In genomic region chr5:150115271-150116092, GRCm38 (mm10) we compare ENCODE assay signal across 8 mouse cellular contexts. TPM values are rescaled to one million over a fixed set of nuclear protein-coding genes. Genes with fewer than 3 reads are reported as not detected.
DNase-seq lines count a peak whose midpoint lies in the region; ATAC-seq lines count a peak whose summit lies in the region.
"Had no signal": no experiment of that assay in that cellular context is flagged by ENCODE, and none has a peak within 500 bp of the region (broad histone marks: within the 10 kb centered on the region; RNA-seq: fewer than 3 reads in every experiment).

No protein-coding gene starts in this region.

- WGBS in midbrain, embryonic 14.5 days, result 54% methylated on average over 16 of the region's 16 CpGs
- WGBS in midbrain, embryonic 10.5 days, result 79% methylated on average over 16 of the region's 16 CpGs
- 61% methylated on average over 16 of the region's 16 CpGs for WGBS in heart, embryonic 10.5 days
- WGBS in intestine, embryonic 15.5 days, result 52% methylated on average over 16 of the region's 16 CpGs

- H3K36me3 ChIP-seq in midbrain, embryonic 14.5 days (ENCODE audit: control insufficient read depth, insufficient read depth, low read length), result no peaks in the 10 kb centered on the region
- no peaks in the 10 kb centered on the region for H3K36me3 ChIP-seq in midbrain, embryonic 10.5 days
- no peaks in the 10 kb centered on the region for H3K36me3 ChIP-seq in heart, embryonic 10.5 days
- H3K36me3 ChIP-seq in intestine, embryonic 15.5 days, result no peaks in the 10 kb centered on the region
- H3K36me3 ChIP-seq: kidney, embryonic 15.5 days had no signal

- no peak overlapping the region for H3K27ac ChIP-seq in midbrain, embryonic 14.5 days (replicated peaks; ENCODE audit: low read depth, low read length)
- no peak overlapping the region for H3K27ac ChIP-seq in midbrain, embryonic 10.5 days (replicated peaks)
- peak overlapping the region; percentile 59 for H3K27ac ChIP-seq in heart, embryonic 10.5 days
- H3K27ac ChIP-seq in intestine, embryonic 15.5 days, result no peak overlapping the region
- H3K27ac ChIP-seq: kidney, embryonic 15.5 days had no signal

- no peak overlapping the region for H3K4me2 ChIP-seq in midbrain, embryonic 14.5 days (ENCODE audit: low read length)
- 0 out of 2 replicates have a peak overlapping the region, but pooled peaks have one; percentile 3 for H3K4me2 ChIP-seq in intestine, embryonic 15.5 days (replicated peaks)
- H3K4me2 ChIP-seq: kidney, embryonic 15.5 days had no signal

- H3K9me3 ChIP-seq in midbrain, embryonic 14.5 days (ENCODE audit: control insufficient read depth, low read length), result no peaks in the 10 kb centered on the region
- 0 out of 2 replicates have a peak, but pooled peaks cover 5% of the 10 kb centered on the region for H3K9me3 ChIP-seq in midbrain, embryonic 10.5 days (replicated peaks)
- H3K9me3 ChIP-seq in heart, embryonic 10.5 days, result 0 out of 2 replicates have a peak, but pooled peaks cover 5% of the 10 kb centered on the region
- H3K9me3 ChIP-seq in intestine, embryonic 15.5 days, result no peaks in the 10 kb centered on the region
- H3K9me3 ChIP-seq: kidney, embryonic 15.5 days had no signal

- H3K9ac ChIP-seq in midbrain, embryonic 14.5 days (replicated peaks; ENCODE audit: low read length), result no peak overlapping the region
- no peak overlapping the region for H3K9ac ChIP-seq in intestine, embryonic 15.5 days
- H3K9ac ChIP-seq: kidney, embryonic 15.5 days had no signal

- no peaks in the 10 kb centered on the region for H3K27me3 ChIP-seq in midbrain, embryonic 14.5 days (ENCODE audit: control insufficient read depth, insufficient read depth, low read length)
- H3K27me3 ChIP-seq in midbrain, embryonic 10.5 days (ENCODE audit: low read depth, poor library complexity, severe bottlenecking), result peaks cover 20% of the 10 kb centered on the region
- no peaks in the 10 kb centered on the region; the same call in 1 of the 2 replicates for H3K27me3 ChIP-seq in heart, embryonic 10.5 days (ENCODE audit: insufficient read depth, poor library complexity, severe bottlenecking)
- H3K27me3 ChIP-seq in intestine, embryonic 15.5 days (replicated peaks), result no peaks in the 10 kb centered on the region

- H3K4me1 ChIP-seq in midbrain, embryonic 14.5 days (ENCODE audit: control insufficient read depth, insufficient read depth, low read length), result peaks cover 19% of the 10 kb centered on the region
- H3K4me1 ChIP-seq in midbrain, embryonic 10.5 days, result peaks cover 11% of the 10 kb centered on the region; the same call in 1 of the 2 replicates
- peaks cover 22% of the 10 kb centered on the region for H3K4me1 ChIP-seq in heart, embryonic 10.5 days
- peaks cover 12% of the 10 kb centered on the region; the same call in 1 of the 2 replicates for H3K4me1 ChIP-seq in intestine, embryonic 15.5 days (replicated peaks)

- ATAC-seq in midbrain, embryonic 14.5 days (ENCODE audit: low FRiP score, low TSS enrichment), result no peak
- peak; percentile 5; the same call in 1 of the 2 replicates for ATAC-seq in intestine, embryonic 15.5 days

- DNase-seq in midbrain, embryonic 14.5 days, result peak; percentile 17
- no peak for DNase-seq in midbrain, embryonic 10.5 days (ENCODE audit: low spot score)
- DNase-seq in heart, embryonic 10.5 days (ENCODE audit: low spot score), result peak; percentile 76
- DNase-seq in skeletal muscle tissue, adult 2 months (ENCODE audit: low read depth, low spot score), result peak; percentile 27
- DNase-seq in kidney, adult 18-20 months, result no peak
- no peak for DNase-seq in cerebellum, adult 9-10 months

- no peak overlapping the region for H3K4me3 ChIP-seq in midbrain, embryonic 14.5 days (replicated peaks; ENCODE audit: low read depth, low read length)
- H3K4me3 ChIP-seq in midbrain, embryonic 10.5 days, result no peak overlapping the region
- H3K4me3 ChIP-seq in heart, embryonic 10.5 days, result no peak overlapping the region; the same call in 1 of the 2 replicates
- H3K4me3 ChIP-seq in intestine, embryonic 15.5 days (replicated peaks), result no peak overlapping the region
- H3K4me3 ChIP-seq: kidney, embryonic 15.5 days had no signal

RNA-seq across cellular contexts. Expression of gene Fry, which starts 3.0 kb away (rescaled TPM):
- polyA plus RNA-seq in midbrain, embryonic 14.5 days (2014; fragmentation: Nextera tagmentation; extraction: Ambion mirVana), result 65.9 and 68.5 TPM in 2 replicates
- polyA plus RNA-seq in midbrain, embryonic 10.5 days (2016; fragmentation: Nextera tagmentation; extraction: Ambion mirVana), result 3.4 and 6.7 TPM in 2 replicates
- 14.7 and 20.3 TPM in 2 replicates for polyA plus RNA-seq in heart, embryonic 10.5 days (2016; fragmentation: Nextera tagmentation; extraction: Ambion mirVana)
- polyA plus RNA-seq in intestine, embryonic 15.5 days (2015; fragmentation: Nextera tagmentation; extraction: Ambion mirVana), result 7.1 and 8.2 TPM in 2 replicates

Comparison
In these comparisons a context has a peak if more than half of its experiments do, and no peak if none do; other contexts are left out.
1. DNase-seq: peak in midbrain, embryonic 14.5 days (single experiment), heart, embryonic 10.5 days (single experiment) and skeletal muscle tissue, adult 2 months (single experiment); none in midbrain, embryonic 10.5 days (single experiment), kidney, adult 18-20 months (single experiment) and cerebellum, adult 9-10 months (single experiment).